Mouse (Mus musculus): Measurements from ENCODE around the gene Slc7a6os. TPM values are rescaled to one million over a fixed set of nuclear protein-coding genes. Genes with fewer than 3 reads are reported as not detected.
"Not testable (repeated sequence)": the region's sequence is repeated elsewhere in the genome, so short reads cannot be mapped to it uniquely, and the experiment has no call there.

The Slc7a6os gene
- polyA plus RNA-seq, 1 experiment from 2014 or later, result 20.2 TPM

DNA sequence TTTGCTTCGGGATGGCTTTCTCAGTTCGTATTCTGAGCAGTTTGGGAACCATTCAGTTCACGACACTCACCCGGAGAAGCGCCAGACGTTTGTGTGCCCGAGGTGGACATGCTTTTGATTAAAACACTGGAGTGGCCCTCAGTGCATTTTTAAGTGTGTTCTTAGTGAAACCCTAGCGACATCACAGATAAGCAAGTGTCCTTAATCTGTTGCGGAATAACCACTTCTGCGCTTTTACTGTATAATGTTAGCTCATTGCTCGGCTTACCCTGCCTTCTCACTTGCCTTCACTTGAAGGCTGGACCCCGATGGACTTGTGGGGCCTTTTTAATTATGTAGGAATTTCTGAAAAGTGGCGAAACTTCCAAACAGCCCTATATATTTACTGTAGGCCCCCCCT, 686 bp upstream of the Slc7a6os start:
- no peaks in the 10 kb centered on the region for H3K27me3 ChIP-seq (replicated peaks)
- H3K4me1 ChIP-seq, result peaks cover 16% of the 10 kb centered on the region
- peak overlapping the region; percentile 96 for H3K9ac ChIP-seq
- no peak for ATAC-seq (ENCODE audit: extremely low read depth, insufficient number of reproducible peaks, low FRiP score, low TSS enrichment)
- peak overlapping the region; percentile 96 for H3K4me3 ChIP-seq
- peak overlapping the region; percentile 91 for H3K4me2 ChIP-seq
- peak overlapping the region; percentile 94 for H3K27ac ChIP-seq (replicated peaks)
- 5% methylated on average over 13 of the region's 13 CpGs for WGBS
- H3K36me3 ChIP-seq, result peaks cover 65% of the 10 kb centered on the region
- H3K9me3 ChIP-seq, result no peaks in the 10 kb centered on the region

DNA sequence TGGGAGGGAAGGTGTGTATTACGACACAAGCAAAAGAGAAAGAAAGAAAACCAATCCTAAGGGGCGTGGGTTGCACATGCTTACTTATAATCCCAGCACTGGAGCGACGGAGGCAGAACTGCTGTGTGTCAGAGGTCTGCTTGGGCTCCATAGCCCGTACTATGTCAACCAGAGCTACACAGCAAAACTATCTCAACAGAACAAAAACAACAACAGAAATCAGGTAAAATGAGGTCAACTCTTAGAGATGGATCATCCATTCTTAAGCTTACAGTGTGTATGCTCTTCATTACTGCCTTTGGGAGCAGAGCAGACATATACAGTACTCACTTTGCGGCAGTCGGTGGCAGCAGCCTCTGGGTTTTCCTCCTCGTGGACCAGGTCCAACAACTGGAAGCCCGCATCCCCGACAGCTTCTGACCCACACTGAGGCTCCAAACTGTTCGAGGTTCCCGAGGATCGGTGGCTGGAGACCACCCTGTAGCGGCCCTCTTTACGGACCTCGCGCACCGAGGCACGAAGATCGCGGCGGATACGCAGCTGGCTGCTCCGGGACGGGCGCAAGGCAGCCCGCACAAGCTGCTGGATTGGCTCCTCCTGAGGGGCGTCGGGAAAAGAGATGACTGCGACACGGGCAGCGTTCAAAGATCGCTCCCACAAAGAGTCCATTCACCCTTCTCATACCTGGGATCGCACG, 552 bp downstream of the Slc7a6os start:
- under 1% methylated on average over 35 of the region's 35 CpGs for WGBS
- peak overlapping the region; percentile 91 for H3K4me2 ChIP-seq
- peak; percentile 16; the same call in 1 of the 2 replicates for ATAC-seq (ENCODE audit: extremely low read depth, insufficient number of reproducible peaks, low FRiP score, low TSS enrichment)

DNA sequence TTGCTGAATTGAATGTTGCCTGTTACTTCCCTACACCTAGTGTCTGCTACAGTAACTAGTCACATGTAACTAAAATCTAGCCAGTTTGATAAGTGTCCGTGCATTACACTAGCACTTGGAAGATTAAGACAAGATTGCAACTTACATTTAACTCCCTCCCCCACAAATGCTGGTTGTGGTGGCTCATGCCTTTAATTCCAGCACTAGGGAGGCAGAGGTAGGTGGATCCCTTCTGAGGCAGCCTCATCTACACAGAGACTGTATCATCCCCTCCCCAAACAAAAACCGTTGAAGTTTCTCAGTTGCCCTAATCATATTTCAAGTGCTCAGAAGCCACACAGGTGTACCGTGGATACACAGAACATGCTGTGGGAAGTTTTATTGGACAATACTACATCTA, 11.1 kb downstream of the Slc7a6os start:
- not testable (repeated sequence) for H3K4me2 ChIP-seq; H3K4me3 ChIP-seq; H3K9ac ChIP-seq; ATAC-seq (ENCODE audit: extremely low read depth, insufficient number of reproducible peaks, low FRiP score, low TSS enrichment); H3K4me1 ChIP-seq; H3K27ac ChIP-seq (replicated peaks); H3K27me3 ChIP-seq (replicated peaks); H3K9me3 ChIP-seq
- 79% methylated on average over 3 of the region's 3 CpGs for WGBS
- H3K36me3 ChIP-seq, result peaks cover 95% of the 10 kb centered on the region

More for the DNA sequence above, 552 bp downstream of the Slc7a6os start:
- Histone ChIP-seq H3K9ac (peak overlapping the region; percentile 96), H3K27me3 (replicated peaks) (no peaks in the 10 kb centered on the region), H3K9me3 (no peaks in the 10 kb centered on the region), H3K4me1 (peaks cover 16% of the 10 kb centered on the region), H3K36me3 (peaks cover 63% of the 10 kb centered on the region), H3K4me3 (peak overlapping the region; percentile 96), H3K27ac (replicated peaks) (peak overlapping the region; percentile 94)

GRCm38 (mm10) chr8:106198741-106199140, 12.0 kb downstream of the Slc7a6os start:
- WGBS, result 0% methylated on average over 1 of the region's 1 CpGs
- Histone ChIP-seq H3K27ac (replicated peaks) (no peak overlapping the region), H3K9ac (no peak overlapping the region), H3K36me3 (peaks cover 95% of the 10 kb centered on the region), H3K4me3 (no peak overlapping the region), H3K4me1 (peaks cover 5% of the 10 kb centered on the region; the same call in 1 of the 2 replicates), H3K4me2 (no peak overlapping the region), H3K27me3 (replicated peaks) (no peaks in the 10 kb centered on the region), H3K9me3 (no peaks in the 10 kb centered on the region)
- ATAC-seq (ENCODE audit: extremely low read depth, insufficient number of reproducible peaks, low FRiP score, low TSS enrichment), result no peak

GRCm38 (mm10) chr8:106194062-106194461, 16.7 kb downstream of the Slc7a6os start:
- ATAC-seq (ENCODE audit: extremely low read depth, insufficient number of reproducible peaks, low FRiP score, low TSS enrichment), result no peak
- peaks cover 86% of the 10 kb centered on the region for H3K36me3 ChIP-seq
- WGBS, result 48% methylated on average over 5 of the region's 5 CpGs

DNA sequence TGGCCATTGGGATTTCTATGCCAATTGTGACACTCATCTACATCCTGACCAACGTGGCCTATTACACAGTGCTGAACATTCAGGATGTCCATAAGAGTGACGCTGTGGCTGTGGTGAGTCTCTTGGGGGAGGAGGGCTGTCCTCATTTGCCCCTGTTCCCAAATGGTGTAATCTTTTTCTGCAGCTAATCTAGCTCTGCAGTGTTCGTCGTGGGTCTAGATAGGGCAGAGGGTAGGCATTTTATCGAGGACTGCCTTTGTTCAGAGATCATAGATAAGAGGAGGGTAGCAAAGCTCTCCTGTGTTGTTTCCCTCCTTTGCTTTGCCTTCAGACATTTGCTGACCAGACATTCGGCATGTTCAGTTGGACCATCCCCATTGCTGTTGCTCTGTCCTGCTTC, 17.6 kb downstream of the Slc7a6os start:
- WGBS, result 48% methylated on average over 6 of the region's 6 CpGs
- no peak overlapping the region for H3K27ac ChIP-seq (replicated peaks)
- no peak overlapping the region for H3K9ac ChIP-seq
- peaks cover 8% of the 10 kb centered on the region for H3K4me1 ChIP-seq
- no peak for ATAC-seq (ENCODE audit: extremely low read depth, insufficient number of reproducible peaks, low FRiP score, low TSS enrichment)
- H3K9me3 ChIP-seq, result no peaks in the 10 kb centered on the region
- H3K4me2 ChIP-seq, result no peak overlapping the region
- H3K36me3 ChIP-seq, result peaks cover 86% of the 10 kb centered on the region
- no peak overlapping the region for H3K4me3 ChIP-seq
- no peaks in the 10 kb centered on the region for H3K27me3 ChIP-seq (replicated peaks)

More at GRCm38 (mm10) chr8:106194062-106194461, 16.7 kb downstream of the Slc7a6os start:
- no peaks in the 10 kb centered on the region for H3K27me3 ChIP-seq (replicated peaks)
- peaks cover 14% of the 10 kb centered on the region for H3K4me1 ChIP-seq
- 0 out of 2 replicates have a peak overlapping the region, but pooled peaks have one; percentile 44 for H3K9ac ChIP-seq
- H3K4me3 ChIP-seq, result no peak overlapping the region
- no peak overlapping the region for H3K27ac ChIP-seq (replicated peaks)
- H3K9me3 ChIP-seq, result no peaks in the 10 kb centered on the region
- no peak overlapping the region for H3K4me2 ChIP-seq

DNA sequence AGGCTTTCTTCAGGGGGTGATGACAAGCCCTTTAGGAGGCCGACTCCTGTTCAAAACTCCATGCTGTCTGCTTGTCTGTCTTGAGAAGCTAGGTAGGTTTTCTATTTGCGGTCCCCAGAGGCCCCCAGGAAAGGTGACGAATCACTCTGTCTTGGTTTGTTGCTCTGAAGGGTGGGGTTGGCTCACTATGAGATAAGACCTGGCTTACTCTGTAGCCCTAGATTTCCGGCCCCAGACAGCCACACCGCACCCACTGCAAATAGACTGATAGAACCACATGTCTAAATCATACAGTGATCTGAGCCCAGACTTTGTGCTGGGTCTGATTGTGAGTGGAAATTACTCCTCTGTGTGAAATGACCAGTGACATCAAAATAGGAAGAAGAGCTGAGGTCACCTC, 19.1 kb downstream of the Slc7a6os start:
- Histone ChIP-seq H3K4me2 (no peak overlapping the region), H3K9ac (no peak overlapping the region), H3K4me1 (peaks cover 8% of the 10 kb centered on the region), H3K4me3 (no peak overlapping the region), H3K27me3 (replicated peaks) (no peaks in the 10 kb centered on the region), H3K27ac (replicated peaks) (no peak overlapping the region), H3K9me3 (no peaks in the 10 kb centered on the region), H3K36me3 (peaks cover 87% of the 10 kb centered on the region)
- 40% methylated on average over 5 of the region's 5 CpGs for WGBS
- ATAC-seq (ENCODE audit: extremely low read depth, insufficient number of reproducible peaks, low FRiP score, low TSS enrichment), result no peak

DNA sequence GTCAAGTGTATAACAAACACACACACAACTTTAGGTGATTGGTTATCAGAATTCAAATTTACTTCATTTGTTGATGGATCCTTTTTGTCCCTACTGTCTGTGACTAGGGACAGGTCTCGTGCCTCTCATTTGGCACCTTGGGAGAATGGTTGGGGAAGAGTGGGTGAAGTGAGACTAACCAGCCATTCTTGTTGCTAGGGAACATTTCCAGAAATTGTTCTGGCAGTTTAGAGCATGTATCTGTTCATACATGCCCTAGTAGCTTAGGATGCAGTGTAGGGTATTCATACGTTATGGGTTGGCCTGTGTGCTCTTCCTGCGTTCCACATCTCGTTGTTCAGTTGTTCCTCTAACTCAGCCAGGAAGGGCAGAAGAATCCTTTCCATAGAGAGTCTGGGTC, 21.6 kb downstream of the Slc7a6os start:
- no peaks in the 10 kb centered on the region for H3K9me3 ChIP-seq
- H3K4me3 ChIP-seq, result no peak overlapping the region
- peaks cover 8% of the 10 kb centered on the region for H3K4me1 ChIP-seq
- no peak overlapping the region for H3K9ac ChIP-seq
- no peak for ATAC-seq (ENCODE audit: extremely low read depth, insufficient number of reproducible peaks, low FRiP score, low TSS enrichment)
- 84% methylated on average over 4 of the region's 4 CpGs for WGBS
- no peak overlapping the region for H3K4me2 ChIP-seq
- H3K27me3 ChIP-seq (replicated peaks), result no peaks in the 10 kb centered on the region
- H3K36me3 ChIP-seq, result peaks cover 82% of the 10 kb centered on the region
- no peak overlapping the region for H3K27ac ChIP-seq (replicated peaks)

- no peak overlapping the region for H3K4me2 ChIP-seq
- H3K9ac ChIP-seq, result no peak overlapping the region
- no peaks in the 10 kb centered on the region for H3K9me3 ChIP-seq
- H3K36me3 ChIP-seq, result peaks cover 68% of the 10 kb centered on the region
- H3K4me1 ChIP-seq, result peaks cover 4% of the 10 kb centered on the region
- no peak for ATAC-seq (ENCODE audit: extremely low read depth, insufficient number of reproducible peaks, low FRiP score, low TSS enrichment)
- 89% methylated on average over 3 of the region's 3 CpGs for WGBS
- H3K4me3 ChIP-seq, result no peak overlapping the region
- H3K27me3 ChIP-seq (replicated peaks), result no peaks in the 10 kb centered on the region
- H3K27ac ChIP-seq (replicated peaks), result no peak overlapping the region
Observed at GRCm38 (mm10) chr8:106186394-106186793, 24.3 kb downstream of the Slc7a6os start.

DNA sequence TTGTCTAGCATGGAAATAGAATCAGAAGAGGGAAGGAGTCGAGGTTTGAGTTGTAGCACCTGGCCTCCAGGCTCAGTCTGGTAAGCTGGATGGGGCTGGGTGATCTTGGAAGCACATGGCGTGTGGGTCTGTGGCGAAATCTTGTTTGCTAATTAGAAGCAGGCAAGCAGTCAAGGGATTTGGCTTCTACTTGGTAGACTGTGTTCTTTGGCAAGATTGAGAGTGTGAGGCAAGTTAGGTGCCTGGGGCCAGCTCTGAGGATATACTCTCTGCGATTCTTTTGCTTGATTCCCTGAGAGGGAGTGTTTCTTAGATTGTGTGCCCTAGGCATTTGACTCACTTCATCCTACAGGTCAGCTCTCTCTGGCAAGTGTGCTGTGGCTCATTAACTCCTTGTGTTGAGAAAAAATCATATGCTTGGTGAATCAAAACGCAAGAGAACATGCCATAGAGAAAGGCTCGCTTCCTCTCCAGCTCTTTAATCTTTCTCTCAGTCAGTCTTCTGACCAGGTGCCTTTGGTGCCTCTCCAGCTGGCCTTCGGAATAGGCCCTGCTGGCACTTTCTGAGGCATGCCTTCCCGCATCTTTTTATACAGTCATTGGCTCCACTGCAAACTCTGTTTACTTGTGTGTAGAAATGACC, 25.0 kb downstream of the Slc7a6os start:
- WGBS, result 82% methylated on average over 8 of the region's 8 CpGs
- no peak overlapping the region for H3K4me3 ChIP-seq
- no peak overlapping the region for H3K9ac ChIP-seq
- H3K27me3 ChIP-seq (replicated peaks), result no peaks in the 10 kb centered on the region
- no peaks in the 10 kb centered on the region for H3K4me1 ChIP-seq
- ATAC-seq (ENCODE audit: extremely low read depth, insufficient number of reproducible peaks, low FRiP score, low TSS enrichment), result no peak
- H3K4me2 ChIP-seq, result no peak overlapping the region
- no peaks in the 10 kb centered on the region for H3K9me3 ChIP-seq
- peaks cover 62% of the 10 kb centered on the region for H3K36me3 ChIP-seq
- H3K27ac ChIP-seq (replicated peaks), result no peak overlapping the region

DNA sequence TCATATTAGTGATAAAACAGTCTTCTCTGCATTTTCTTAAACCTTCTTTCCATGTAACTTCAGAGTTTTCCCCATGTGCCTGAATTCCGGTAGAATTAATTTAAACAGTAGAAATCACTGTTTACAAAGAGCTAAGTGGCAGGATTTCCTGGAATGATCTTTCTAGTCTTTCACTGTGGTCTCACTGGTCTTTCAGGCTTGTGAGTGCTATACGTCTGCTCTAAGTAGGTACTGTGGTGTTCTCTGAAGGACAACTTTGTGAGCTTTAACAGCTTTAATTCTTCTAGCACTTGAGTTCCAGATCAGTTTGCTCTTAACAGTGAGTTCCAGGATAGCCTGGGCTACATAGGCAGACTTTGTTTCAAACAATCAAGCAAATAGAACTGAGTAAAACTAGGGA, 32.3 kb downstream of the Slc7a6os start:
- H3K27ac ChIP-seq (replicated peaks), result no peak overlapping the region
- H3K36me3 ChIP-seq, result peaks cover 18% of the 10 kb centered on the region
- H3K4me1 ChIP-seq, result peaks cover 14% of the 10 kb centered on the region
- no peak for ATAC-seq (ENCODE audit: extremely low read depth, insufficient number of reproducible peaks, low FRiP score, low TSS enrichment)
- no peaks in the 10 kb centered on the region for H3K9me3 ChIP-seq
- H3K27me3 ChIP-seq (replicated peaks), result no peaks in the 10 kb centered on the region
- H3K4me3 ChIP-seq, result no peak overlapping the region
- H3K9ac ChIP-seq, result no peak overlapping the region
- WGBS, result 63% methylated on average over 2 of the region's 2 CpGs
- H3K4me2 ChIP-seq, result no peak overlapping the region

DNA sequence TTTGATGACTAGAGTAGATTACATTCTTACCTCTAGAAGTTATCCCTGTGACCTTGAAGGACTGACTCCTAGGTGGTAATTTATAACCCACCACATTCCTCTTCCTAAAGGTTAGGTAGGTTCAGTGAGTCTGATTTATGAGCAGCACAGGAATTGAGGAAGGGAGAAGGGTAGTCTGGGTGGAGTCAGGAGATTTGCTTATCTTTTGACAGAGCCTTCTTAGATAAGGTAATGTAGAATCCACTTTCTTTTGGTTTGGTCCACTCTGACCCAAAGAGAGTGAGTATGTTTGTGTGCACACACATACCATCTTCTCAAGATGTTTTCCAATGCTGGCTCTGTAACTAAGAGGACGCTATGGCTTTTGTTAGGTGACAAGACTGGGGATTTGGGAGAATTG, 33.1 kb downstream of the Slc7a6os start:
- Histone ChIP-seq H3K36me3 (peaks cover 17% of the 10 kb centered on the region), H3K27ac (replicated peaks) (no peak overlapping the region), H3K9ac (0 out of 2 replicates have a peak overlapping the region, but pooled peaks have one; percentile 10), H3K27me3 (replicated peaks) (no peaks in the 10 kb centered on the region), H3K9me3 (no peaks in the 10 kb centered on the region), H3K4me3 (no peak overlapping the region), H3K4me2 (no peak overlapping the region), H3K4me1 (peaks cover 14% of the 10 kb centered on the region)
- ATAC-seq (ENCODE audit: extremely low read depth, insufficient number of reproducible peaks, low FRiP score, low TSS enrichment), result no peak
- WGBS, result 62% methylated on average over 1 of the region's 1 CpGs

Measured in heart, embryonic 13.5 days (tissue).